Mouse (Mus musculus): ENCODE measurements at regions not wholly inside any gene's neighbourhood (a gene's known extent, or its start where the extent isn't known, plus 50 kb on each side); places are given as distances from the start of the nearest gene placed in this dataset.

DNA sequence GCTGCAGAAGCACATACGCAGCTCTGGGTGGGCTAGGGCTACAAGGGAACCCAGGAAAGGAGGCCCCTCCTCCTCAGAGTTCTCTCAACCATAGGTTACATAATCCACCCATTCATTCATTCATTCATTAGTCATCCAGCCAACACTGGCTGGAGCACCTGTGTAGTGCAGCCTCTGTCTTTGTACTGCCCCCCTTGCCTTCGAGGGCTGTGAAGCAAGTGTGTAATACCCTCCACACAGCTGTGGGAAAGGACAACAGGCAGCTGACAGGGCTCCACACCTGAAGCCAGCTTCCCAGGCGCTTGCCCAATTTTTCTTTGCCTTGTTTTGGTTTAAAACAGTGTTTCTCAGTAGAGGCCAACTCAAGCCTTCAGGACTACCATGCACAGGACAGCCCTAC is 285.0 kb upstream of the Runx1 start:
- DNase-seq: no peak

DNA sequence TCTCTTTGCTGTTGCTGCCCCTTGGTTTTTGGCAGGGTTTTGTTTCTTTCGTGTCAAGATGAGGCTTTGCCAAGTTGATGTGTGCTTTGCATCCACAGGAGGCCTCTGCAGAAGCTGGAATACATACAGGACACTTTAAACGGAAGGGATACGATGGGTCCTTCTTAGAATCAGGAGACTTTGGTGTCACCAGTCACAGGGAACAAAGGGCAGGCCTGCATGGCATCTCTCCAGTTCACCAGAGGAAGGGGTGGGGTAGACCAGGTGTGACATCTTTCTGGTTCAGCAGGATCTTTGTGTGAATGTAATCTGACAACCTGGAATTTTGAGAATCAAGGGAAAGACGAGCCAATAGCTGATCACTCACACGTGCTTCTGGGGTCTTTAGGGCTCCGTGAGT is 284.5 kb upstream of the Runx1 start:
- no peak for DNase-seq

DNA sequence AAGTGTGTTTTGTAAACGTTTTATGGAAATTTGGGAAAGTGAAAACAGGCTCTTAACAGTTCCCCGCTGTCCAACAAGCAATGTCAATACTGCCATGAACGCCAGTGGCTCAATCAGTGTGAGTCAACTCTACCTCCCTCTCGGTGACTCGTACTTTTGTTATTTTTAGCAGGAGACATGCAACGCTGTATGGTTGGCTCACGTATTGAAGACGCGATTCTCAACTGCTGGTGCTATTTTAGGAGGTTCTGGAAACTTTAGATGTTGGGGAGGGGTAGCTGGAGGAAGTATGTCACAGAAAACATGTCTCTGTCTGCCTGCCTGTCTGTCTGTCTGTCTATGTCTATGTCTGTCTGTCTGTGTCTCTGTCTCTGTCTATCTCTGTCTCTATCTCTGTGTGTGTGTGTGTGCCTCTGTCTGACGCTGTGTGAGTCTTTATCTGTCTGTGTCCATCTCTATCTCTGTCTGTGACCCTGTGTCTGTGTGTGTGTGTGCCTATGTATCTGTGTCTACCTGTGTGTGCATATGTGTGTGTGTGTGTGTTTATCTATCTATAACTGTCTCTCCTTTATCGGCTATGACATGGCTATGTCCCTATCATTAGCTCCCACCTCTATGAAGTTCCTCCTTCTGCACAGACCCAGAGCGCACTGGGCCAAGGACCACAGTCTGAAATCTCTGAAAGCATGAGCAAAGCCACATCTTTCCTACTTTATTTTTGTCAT is 283.9 kb upstream of the Runx1 start:
- no peak for DNase-seq

DNA sequence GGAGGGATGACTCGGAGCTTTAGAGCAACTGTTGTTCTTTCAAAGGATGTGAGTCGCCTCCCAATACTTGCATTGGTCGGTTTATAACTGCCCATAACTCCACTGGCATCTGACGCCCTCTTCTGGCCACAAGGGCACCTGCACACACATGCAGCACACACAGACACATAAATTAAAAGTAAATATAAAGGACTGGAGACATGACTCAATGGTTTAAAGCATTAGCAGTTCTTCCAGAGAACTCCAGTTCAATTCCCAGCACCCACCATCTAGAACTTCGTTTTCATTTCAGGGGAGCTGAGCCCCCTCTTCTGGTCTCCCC is 281.5 kb upstream of the Runx1 start:
- DNase-seq: no peak

GRCm38 (mm10) chr16:93106811-93107523 is 281.0 kb upstream of the Runx1 start:
- DNase-seq: no peak

GRCm38 (mm10) chr16:93102174-93102573 is 276.2 kb upstream of the Runx1 start:
- no peak for DNase-seq

DNA sequence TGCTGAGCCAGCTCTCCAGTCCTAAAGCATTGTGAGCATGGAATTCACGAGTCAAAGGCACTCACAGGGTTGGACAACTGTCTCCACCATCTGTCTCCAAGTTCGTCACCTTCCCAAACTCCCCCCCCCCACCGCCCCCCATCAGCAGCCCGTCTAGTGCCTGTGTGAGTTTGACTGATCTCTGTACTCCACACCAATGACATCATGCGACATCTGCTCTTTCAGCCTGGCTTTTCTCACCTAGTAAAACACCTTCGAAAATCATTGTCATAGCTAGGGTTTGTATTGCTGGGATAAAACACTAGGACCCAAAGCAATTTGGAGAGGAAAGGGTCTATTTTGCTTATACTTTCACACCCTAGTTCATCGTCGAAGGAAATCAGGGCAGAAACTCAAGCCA is 272.1 kb upstream of the Runx1 start:
- no peak for DNase-seq

GRCm38 (mm10) chr16:93096175-93096574 is 270.2 kb upstream of the Runx1 start:
- no peak for DNase-seq

GRCm38 (mm10) chr16:93092796-93093195 is 266.8 kb upstream of the Runx1 start:
- no peak for DNase-seq

DNA sequence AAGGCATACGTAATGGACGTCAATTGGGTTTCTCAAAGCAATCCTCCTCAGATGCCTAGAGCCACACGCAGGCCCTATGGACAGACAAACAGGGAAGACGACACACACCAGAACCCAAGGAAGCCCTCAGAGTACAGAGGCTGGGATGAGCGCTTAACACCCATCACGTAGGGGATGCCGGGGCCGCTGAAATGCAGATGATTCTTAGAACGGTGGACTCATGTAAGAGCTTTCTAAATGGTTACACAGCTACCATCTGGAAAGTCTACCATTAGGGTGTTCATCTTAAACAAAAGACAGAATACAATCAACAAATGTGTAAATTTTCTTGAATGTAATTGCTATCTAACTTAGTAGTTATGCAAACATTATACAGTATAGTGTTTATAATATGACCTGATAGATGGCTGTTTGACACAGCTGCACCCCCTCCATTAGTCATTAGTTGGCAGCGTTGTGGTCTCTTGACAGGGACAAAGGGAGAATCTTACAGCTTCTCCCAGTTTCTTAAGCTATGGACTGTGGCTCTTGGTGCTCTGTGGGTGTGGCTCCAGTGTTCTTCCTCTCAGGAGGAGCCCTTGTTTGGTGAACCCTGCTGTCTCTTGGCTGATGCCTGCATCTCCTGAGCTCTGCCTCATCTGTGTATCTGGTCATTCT is 259.4 kb upstream of the Runx1 start:
- DNase-seq: no peak

GRCm38 (mm10) chr16:93083756-93084155 is 257.8 kb upstream of the Runx1 start:
- DNase-seq: no peak

GRCm38 (mm10) chr16:93083142-93083541 is 257.2 kb upstream of the Runx1 start:
- no peak for DNase-seq

GRCm38 (mm10) chr16:93081533-93081932 is 255.6 kb upstream of the Runx1 start:
- no peak for DNase-seq

- DNase-seq: no peak
These were observed 253.9 kb upstream of the Runx1 start for GRCm38 (mm10) chr16:93079660-93080390.

GRCm38 (mm10) chr16:93078909-93079308 is 253.0 kb upstream of the Runx1 start:
- DNase-seq: no peak

DNA sequence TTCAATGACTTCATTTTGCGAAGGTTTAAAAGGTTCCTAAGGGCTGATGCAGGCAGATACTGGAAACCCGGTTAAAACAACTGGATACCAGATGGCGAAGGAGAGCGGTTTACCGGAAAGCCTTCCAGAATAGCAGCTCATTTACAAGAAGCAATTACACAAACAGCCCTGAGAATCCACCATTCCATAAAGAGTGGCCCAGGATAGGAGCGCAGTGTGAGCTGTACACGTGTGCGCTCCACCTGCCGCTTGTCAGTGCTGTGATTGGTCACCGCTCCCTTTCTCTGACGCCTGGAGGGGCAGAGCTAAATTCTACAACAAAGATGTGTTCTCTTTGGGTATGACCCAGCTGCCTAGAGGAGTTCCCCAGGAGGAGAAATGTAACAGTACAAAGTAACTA is 249.5 kb upstream of the Runx1 start:
- no peak for DNase-seq

- DNase-seq: no peak
These were observed 246.2 kb upstream of the Runx1 start for GRCm38 (mm10) chr16:93072156-93072555.

DNA sequence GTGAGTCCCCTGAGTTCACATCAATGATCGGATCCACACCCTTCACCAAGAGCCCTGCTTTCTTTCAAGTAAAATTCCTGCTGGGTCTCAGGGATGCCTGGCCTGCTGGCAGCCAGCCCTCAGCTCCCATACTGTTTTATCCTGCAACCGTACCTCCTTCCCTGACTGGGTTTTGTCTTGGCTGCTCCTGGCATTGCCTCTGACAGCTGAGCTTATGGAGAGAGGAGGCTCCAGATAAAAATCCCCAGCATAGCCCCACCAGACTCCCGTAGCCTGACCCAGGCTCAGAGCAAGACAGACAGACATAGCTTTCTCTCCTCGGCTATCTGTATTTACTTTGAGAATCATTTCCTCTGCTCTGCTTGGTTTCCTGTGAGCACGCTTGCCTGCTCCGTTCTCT is 245.8 kb upstream of the Runx1 start:
- no peak for DNase-seq

- no peak for DNase-seq
These were observed 240.9 kb upstream of the Runx1 start for GRCm38 (mm10) chr16:93066821-93067220.

DNA sequence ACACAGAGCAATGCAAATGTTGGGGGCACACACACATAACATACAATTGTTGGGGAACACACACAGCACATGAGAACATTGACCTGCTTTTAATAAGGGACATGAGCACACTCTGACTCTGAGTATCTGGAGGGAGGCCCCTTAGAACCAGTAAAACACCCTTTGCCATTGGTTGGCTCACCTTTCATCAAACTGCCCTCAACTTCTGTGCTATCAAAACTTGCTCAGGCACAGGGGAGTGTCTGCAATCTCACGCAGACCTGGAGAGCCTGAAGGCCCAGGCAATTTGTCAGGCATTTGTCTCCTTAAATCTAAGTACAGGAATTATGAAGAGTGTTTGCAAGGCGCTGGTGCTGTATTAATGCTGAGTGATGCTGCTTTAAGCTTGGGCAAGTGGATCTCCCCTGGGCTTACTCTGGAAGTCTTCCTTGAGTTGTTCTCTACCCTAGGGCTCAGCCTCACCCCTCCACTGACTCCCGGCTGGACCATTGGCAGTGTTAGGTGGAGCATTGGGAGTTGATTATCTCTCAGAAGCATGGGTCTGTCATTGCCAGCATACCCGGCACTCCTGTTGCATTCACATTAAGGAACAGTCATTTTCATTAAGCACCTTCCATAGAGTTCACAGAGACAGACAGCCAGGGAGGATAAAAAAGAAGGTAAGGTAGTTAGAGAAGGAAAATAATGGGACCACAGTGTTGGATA is 235.7 kb upstream of the Runx1 start:
- DNase-seq: no peak

- DNase-seq: no peak
These were observed 230.3 kb upstream of the Runx1 start for GRCm38 (mm10) chr16:93056295-93056694.

DNA sequence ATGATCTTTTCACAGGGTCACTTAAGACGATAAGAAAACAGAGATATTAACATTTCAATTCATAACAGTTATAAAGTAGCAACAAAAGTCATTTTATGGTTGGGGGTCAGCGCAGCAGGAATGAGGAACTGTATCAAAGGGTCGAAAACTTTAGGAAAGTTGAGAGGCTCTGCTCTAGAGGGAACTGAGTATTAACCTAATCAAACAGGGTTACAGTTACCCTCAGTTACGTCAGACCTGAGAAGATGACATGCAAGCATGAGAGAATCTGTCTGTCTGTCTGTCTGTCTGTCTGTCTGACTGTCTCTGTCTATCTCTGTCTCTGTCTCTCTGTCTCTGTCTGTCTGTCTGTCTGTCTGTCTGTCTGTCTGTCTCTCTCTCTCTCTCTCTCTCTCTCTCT is 229.6 kb upstream of the Runx1 start:
- DNase-seq: no peak

DNA sequence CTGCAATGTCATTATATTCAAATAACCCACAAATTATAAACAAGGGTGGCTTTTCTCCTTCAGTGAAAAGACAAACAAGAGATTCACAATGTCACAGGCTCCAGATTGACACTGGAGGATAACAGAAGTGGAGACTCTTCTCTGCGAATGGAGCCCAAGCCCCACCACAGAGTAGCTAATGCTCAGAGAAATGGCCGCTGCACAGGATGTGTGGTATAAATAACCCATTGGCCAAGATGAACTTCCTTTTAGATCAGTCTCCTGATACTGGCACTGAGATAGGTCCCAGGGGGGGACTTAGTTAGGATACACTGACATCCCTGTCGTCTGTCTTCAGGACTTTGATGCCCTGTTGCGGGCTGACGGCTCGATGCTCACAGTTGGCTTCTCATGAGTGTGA is 225.3 kb upstream of the Runx1 start:
- peak; percentile 8 for DNase-seq

Measured in right cerebral cortex, postnatal 14 days (tissue).